Comparison of ENCODE assay signal across 33 mouse cellular contexts in the genomic region with DNA sequence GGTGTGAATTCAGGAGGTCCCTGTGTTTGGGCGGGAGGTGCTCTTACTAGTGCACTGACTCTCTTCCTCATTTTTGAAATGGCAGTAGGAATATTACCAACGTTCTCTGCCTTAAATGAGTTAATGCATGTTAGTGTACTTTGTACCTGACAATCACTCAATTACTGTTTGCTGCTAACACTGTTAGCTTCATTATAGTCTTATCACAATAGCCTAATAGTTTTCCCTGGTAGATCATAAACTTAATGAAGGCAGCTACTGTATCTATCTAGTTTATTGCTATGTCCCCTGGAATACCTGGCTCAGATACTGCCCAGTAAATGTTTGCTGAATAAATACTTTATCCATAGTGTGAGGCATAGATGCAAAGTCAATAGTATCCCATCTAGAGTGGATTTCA. TPM values are rescaled to one million over a fixed set of nuclear protein-coding genes. Genes with fewer than 3 reads are reported as not detected.
"Had no signal": no experiment of that assay in that cellular context is flagged by ENCODE, and none has a peak within 500 bp of the region (broad histone marks: within the 10 kb centered on the region; RNA-seq: fewer than 3 reads in every experiment).

No protein-coding gene starts in this region.

- H3K9ac ChIP-seq: embryonic facial prominence, embryonic 12.5 days; embryonic facial prominence, embryonic 13.5 days; embryonic facial prominence, embryonic 15.5 days; forebrain, embryonic 13.5 days; forebrain, embryonic 15.5 days; forebrain, postnatal 0 days had no signal

- H3K36me3 ChIP-seq: embryonic facial prominence, embryonic 10.5 days; embryonic facial prominence, embryonic 12.5 days; embryonic facial prominence, embryonic 13.5 days; embryonic facial prominence, embryonic 15.5 days; forebrain, embryonic 10.5 days; forebrain, embryonic 15.5 days had no signal

- H3K4me2 ChIP-seq: embryonic facial prominence, embryonic 12.5 days; embryonic facial prominence, embryonic 13.5 days; embryonic facial prominence, embryonic 15.5 days; forebrain, embryonic 13.5 days; forebrain, embryonic 15.5 days had no signal

- H3K4me1 ChIP-seq: embryonic facial prominence, embryonic 10.5 days; embryonic facial prominence, embryonic 12.5 days; embryonic facial prominence, embryonic 13.5 days; embryonic facial prominence, embryonic 15.5 days; forebrain, embryonic 10.5 days; forebrain, embryonic 13.5 days; forebrain, embryonic 15.5 days had no signal

- H3K27ac ChIP-seq: embryonic facial prominence, embryonic 10.5 days; embryonic facial prominence, embryonic 12.5 days; embryonic facial prominence, embryonic 13.5 days; embryonic facial prominence, embryonic 15.5 days; forebrain, embryonic 10.5 days; forebrain, embryonic 13.5 days; forebrain, embryonic 15.5 days; gastrocnemius, adult 2 months; heart, adult 2 months had no signal

- ATAC-seq: forebrain, embryonic 13.5 days; forebrain, embryonic 14.5 days; forebrain, embryonic 15.5 days; forebrain, embryonic 16.5 days; forebrain, postnatal 0 days had no signal

- DNase-seq: cerebellum, adult 2 months; cerebellum, adult 8-10 months; cerebellum, adult 9-10 months; cerebellum, adult 9-11 months; cerebellum, postnatal 10 days; cerebellum, postnatal 14 days; cerebellum, postnatal 25 days; cerebellum, postnatal 36 days; embryo, embryonic 11 days; forebrain, postnatal 0 days; gastrocnemius, adult 2 months; gastrocnemius, postnatal 10 days; gastrocnemius, postnatal 14 days; gastrocnemius, postnatal 25 days; gastrocnemius, postnatal 36 days; heart, adult 11 months; heart, adult 18-20 months; heart, adult 2 months had no signal

- H3K4me3 ChIP-seq: embryonic facial prominence, embryonic 10.5 days; embryonic facial prominence, embryonic 12.5 days; embryonic facial prominence, embryonic 13.5 days; embryonic facial prominence, embryonic 15.5 days; erythroblast, embryonic 14.5 days; forebrain, embryonic 10.5 days; forebrain, embryonic 13.5 days; forebrain, embryonic 15.5 days; gastrocnemius, adult 2 months; heart, adult 2 months had no signal

- H3K27me3 ChIP-seq: embryonic facial prominence, embryonic 12.5 days; embryonic facial prominence, embryonic 13.5 days; embryonic facial prominence, embryonic 15.5 days; forebrain, embryonic 15.5 days had no signal

- H3K9me3 ChIP-seq: embryonic facial prominence, embryonic 10.5 days; embryonic facial prominence, embryonic 12.5 days; embryonic facial prominence, embryonic 13.5 days; embryonic facial prominence, embryonic 15.5 days; forebrain, embryonic 10.5 days; forebrain, embryonic 13.5 days; forebrain, embryonic 15.5 days had no signal

RNA-seq across cellular contexts. Expression of a gene that starts 15.2 kb away (rescaled TPM):
- total RNA-seq: common myeloid progenitor, adult 5-6 weeks; gastrocnemius, adult 18-20 months; gastrocnemius, adult 2 months; gastrocnemius, adult 8-10 months; gastrocnemius, postnatal 10 days; gastrocnemius, postnatal 14 days; gastrocnemius, postnatal 25 days; gastrocnemius, postnatal 36 days; heart, adult 18-20 months; heart, adult 2 months; heart, adult 8-10 months had no signal
- polyA plus RNA-seq: embryonic facial prominence, embryonic 15.5 days; erythroblast, embryonic 14.5 days; forebrain, embryonic 10.5 days; forebrain, embryonic 11.5 days; forebrain, embryonic 13.5 days; forebrain, embryonic 14.5 days; forebrain, embryonic 15.5 days; forebrain, embryonic 16.5 days; forebrain, postnatal 0 days had no signal
